Mouse (Mus musculus): ENCODE measurements around the gene Macf1.

DNA sequence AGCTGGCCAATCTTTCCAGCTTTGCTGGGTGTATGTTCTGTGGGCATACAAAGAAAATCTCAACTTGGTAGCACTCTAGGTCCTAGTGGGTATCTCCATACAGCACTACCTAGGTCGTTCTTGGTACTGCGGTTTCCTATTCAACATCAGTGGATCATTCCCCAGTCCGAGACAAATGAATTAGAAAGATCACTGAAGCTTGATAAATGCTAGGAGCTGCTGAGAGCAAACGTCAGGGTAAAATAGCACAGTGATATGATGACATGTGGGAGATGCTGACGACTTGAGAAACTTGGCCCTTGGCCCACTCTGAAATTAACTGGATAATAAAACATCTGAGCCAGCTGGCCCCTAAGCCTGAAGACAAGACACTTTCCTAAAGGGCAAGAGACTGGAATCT, 78.2 kb downstream of the Macf1 start:
- no peak for TF ChIP-seq POLR2A (IDR thresholded peaks at IDR 0.05; ENCODE audit: low read depth, low read length)
- TF ChIP-seq CTCF (IDR thresholded peaks at IDR 0.05; ENCODE audit: borderline replicate concordance, insufficient read depth, low read length) = no peak

Data from embryonic fibroblast, embryonic 13.5 days (primary cell).